15 mouse cellular contexts compared by ENCODE assay signal in genomic region chr2:155806548-155806947, GRCm38 (mm10). TPM values are rescaled to one million over a fixed set of nuclear protein-coding genes. Genes with fewer than 3 reads are reported as not detected.
DNase-seq lines count a peak whose midpoint lies in the region; ATAC-seq lines count a peak whose summit lies in the region.
"Had no signal": no experiment of that assay in that cellular context is flagged by ENCODE, and none has a peak within 500 bp of the region (broad histone marks: within the 10 kb centered on the region; RNA-seq: fewer than 3 reads in every experiment).

No protein-coding gene starts in this region.

- peak; percentile 63 for DNase-seq in heart, adult 8-10 months (ENCODE audit: low spot score)
- no peak for DNase-seq in heart, embryonic 10.5 days (ENCODE audit: low spot score)
- DNase-seq in adrenal gland, adult 2 months: peak; percentile 93
- DNase-seq in cerebellum, adult 9-11 months: peak; percentile 97
- DNase-seq in lung, postnatal 25 days (ENCODE audit: low spot score): peak; percentile 67
- DNase-seq in thymus, postnatal 10 days (ENCODE audit: low spot score in 2 of 2): no peak
- DNase-seq in thymus, postnatal 25 days: no peak
- no peak for DNase-seq in midbrain, embryonic 14.5 days
- DNase-seq: thymus, postnatal 4 days had no signal

- no peak overlapping the region for H3K4me2 ChIP-seq in midbrain, embryonic 14.5 days (ENCODE audit: low read length)
- H3K4me2 ChIP-seq: kidney, embryonic 15.5 days; limb, embryonic 15.5 days had no signal

- no peak overlapping the region for H3K4me3 ChIP-seq in heart, embryonic 10.5 days
- H3K4me3 ChIP-seq in midbrain, embryonic 14.5 days (replicated peaks; ENCODE audit: low read depth, low read length): no peak overlapping the region
- H3K4me3 ChIP-seq: kidney, embryonic 15.5 days; limb, embryonic 15.5 days had no signal

- H3K4me1 ChIP-seq in heart, embryonic 10.5 days: peaks cover 7% of the 10 kb centered on the region
- no peaks in the 10 kb centered on the region for H3K4me1 ChIP-seq in midbrain, embryonic 14.5 days (ENCODE audit: control insufficient read depth, insufficient read depth, low read length)
- H3K4me1 ChIP-seq: kidney, embryonic 15.5 days had no signal

- peaks cover 8% of the 10 kb centered on the region; the same call in 1 of the 2 replicates for H3K27me3 ChIP-seq in heart, embryonic 10.5 days (ENCODE audit: insufficient read depth, poor library complexity, severe bottlenecking)
- no peaks in the 10 kb centered on the region for H3K27me3 ChIP-seq in midbrain, embryonic 14.5 days (ENCODE audit: control insufficient read depth, insufficient read depth, low read length)
- H3K27me3 ChIP-seq: kidney, embryonic 15.5 days; limb, embryonic 15.5 days had no signal

- H3K9me3 ChIP-seq in heart, embryonic 10.5 days: no peaks in the 10 kb centered on the region
- H3K9me3 ChIP-seq in midbrain, embryonic 14.5 days (ENCODE audit: control insufficient read depth, low read length): no peaks in the 10 kb centered on the region
- H3K9me3 ChIP-seq: kidney, embryonic 15.5 days; limb, embryonic 15.5 days had no signal

- no peaks in the 10 kb centered on the region for H3K36me3 ChIP-seq in heart, embryonic 10.5 days
- H3K36me3 ChIP-seq in midbrain, embryonic 14.5 days (ENCODE audit: control insufficient read depth, insufficient read depth, low read length): peaks cover 21% of the 10 kb centered on the region; the same call in 1 of the 2 replicates
- H3K36me3 ChIP-seq: kidney, embryonic 15.5 days; limb, embryonic 15.5 days had no signal

- no peak for ATAC-seq in midbrain, embryonic 14.5 days (ENCODE audit: low FRiP score, low TSS enrichment)

- 68% methylated on average over 5 of the region's 5 CpGs for WGBS in heart, embryonic 10.5 days
- 76% methylated on average over 5 of the region's 5 CpGs for WGBS in midbrain, embryonic 14.5 days

- no peak overlapping the region for H3K27ac ChIP-seq in heart, embryonic 10.5 days
- no peak overlapping the region for H3K27ac ChIP-seq in midbrain, embryonic 14.5 days (replicated peaks; ENCODE audit: low read depth, low read length)
- H3K27ac ChIP-seq: kidney, embryonic 15.5 days; limb, embryonic 15.5 days had no signal

- H3K9ac ChIP-seq in midbrain, embryonic 14.5 days (replicated peaks; ENCODE audit: low read length): no peak overlapping the region
- H3K9ac ChIP-seq: kidney, embryonic 15.5 days; limb, embryonic 15.5 days had no signal

RNA-seq across cellular contexts. Expression of gene BC029722, which starts 12.7 kb away (rescaled TPM):
- total RNA-seq in heart, adult 8-10 months (2022): 10 to 100 TPM; 29.8 to 40.2 (median 35.1) TPM
- polyA plus RNA-seq in heart, embryonic 10.5 days (2016; fragmentation: Nextera tagmentation; extraction: Ambion mirVana): 7.9 and 9.5 TPM in 2 replicates
- total RNA-seq in adrenal gland, adult 2 months (2021): 100 to 1,000 TPM; 235 to 249 TPM
- 733 and 890 TPM in 2 replicates for polyA plus RNA-seq in adrenal gland, adult 2 months (2012; rRNA removed)
- 25.5 and 38.5 TPM in 2 replicates for polyA plus RNA-seq in midbrain, embryonic 14.5 days (2014; fragmentation: Nextera tagmentation; extraction: Ambion mirVana)

RNA-seq across cellular contexts. Expression of gene Eif6, which starts 20.2 kb away (rescaled TPM):
- total RNA-seq in heart, adult 8-10 months (2022): 10 to 100 TPM; 44.2 to 65.1 (median 54.3) TPM
- 170 and 215 TPM in 2 replicates for polyA plus RNA-seq in heart, embryonic 10.5 days (2016; fragmentation: Nextera tagmentation; extraction: Ambion mirVana)
- 100 to 1,000 TPM; 145 to 164 TPM for total RNA-seq in adrenal gland, adult 2 months (2021)
- polyA plus RNA-seq in adrenal gland, adult 2 months (2012; rRNA removed): 183 and 185 TPM in 2 replicates
- polyA plus RNA-seq in midbrain, embryonic 14.5 days (2014; fragmentation: Nextera tagmentation; extraction: Ambion mirVana): 129 and 134 TPM in 2 replicates

RNA-seq across cellular contexts. Expression of gene Fam83c, which starts 28.1 kb away (rescaled TPM):
- not detected for total RNA-seq in heart, adult 8-10 months (2022)
- polyA plus RNA-seq in heart, embryonic 10.5 days (2016; fragmentation: Nextera tagmentation; extraction: Ambion mirVana): 0.22 and 0.30 TPM in 2 replicates
- total RNA-seq in adrenal gland, adult 2 months (2021): under 1 TPM in 1 of 2 experiments, not detected in 1; 0.10 TPM
- 0.03 and 0.04 TPM in 2 replicates for polyA plus RNA-seq in adrenal gland, adult 2 months (2012; rRNA removed)
- polyA plus RNA-seq in midbrain, embryonic 14.5 days (2014; fragmentation: Nextera tagmentation; extraction: Ambion mirVana): 0.38 and 0.41 TPM in 2 replicates
- total RNA-seq: hematopoietic stem cell, adult 5-6 weeks; layer of hippocampus, postnatal 10 days; megakaryocyte progenitor cell, adult 5-6 weeks had no signal
- polyA plus RNA-seq: frontal cortex, adult 2 months had no signal

RNA-seq across cellular contexts. Expression of gene Mmp24, which starts 31.4 kb away (rescaled TPM):
- total RNA-seq in heart, adult 8-10 months (2022): not detected
- 0.06 TPM in 1 of 2 replicates, not detected in the other for polyA plus RNA-seq in heart, embryonic 10.5 days (2016; fragmentation: Nextera tagmentation; extraction: Ambion mirVana)
- total RNA-seq in adrenal gland, adult 2 months (2021): 1 to 10 TPM; 1.2 to 1.9 TPM
- 1.4 and 2.0 TPM in 2 replicates for polyA plus RNA-seq in adrenal gland, adult 2 months (2012; rRNA removed)
- polyA plus RNA-seq in midbrain, embryonic 14.5 days (2014; fragmentation: Nextera tagmentation; extraction: Ambion mirVana): 17.7 and 24.6 TPM in 2 replicates

RNA-seq across cellular contexts. Expression of gene Procr, which starts 55.6 kb away (rescaled TPM):
- total RNA-seq in heart, adult 8-10 months (2022): 1 to 10 TPM; 1.9 to 2.8 (median 2.3) TPM
- 5.3 and 6.6 TPM in 2 replicates for polyA plus RNA-seq in heart, embryonic 10.5 days (2016; fragmentation: Nextera tagmentation; extraction: Ambion mirVana)
- total RNA-seq in adrenal gland, adult 2 months (2021): 10 to 100 TPM; 64.5 to 66.2 TPM
- polyA plus RNA-seq in adrenal gland, adult 2 months (2012; rRNA removed): 14.8 and 19.2 TPM in 2 replicates
- polyA plus RNA-seq in midbrain, embryonic 14.5 days (2014; fragmentation: Nextera tagmentation; extraction: Ambion mirVana): 1.1 and 2.3 TPM in 2 replicates

Comparison
In these comparisons a context has a peak if more than half of its experiments do, and no peak if none do; other contexts are left out.
1. DNase-seq: peak in heart, adult 8-10 months (single experiment), adrenal gland, adult 2 months (single experiment), cerebellum, adult 9-11 months (single experiment) and lung, postnatal 25 days (single experiment); none in heart, embryonic 10.5 days (single experiment), thymus, postnatal 10 days (0 of 2), thymus, postnatal 25 days (single experiment) and midbrain, embryonic 14.5 days (single experiment).
2. RNA of gene BC029722, which starts 12.7 kb away (polyA plus RNA-seq): 733 to 890 TPM in adrenal gland, adult 2 months; 25.5 to 38.5 TPM in midbrain, embryonic 14.5 days and 7.9 to 9.5 TPM in heart, embryonic 10.5 days; every median in the first group is over 10 times any median in the second.